8 mouse cellular contexts compared by ENCODE assay signal in genomic region chr13:41486606-41487408, GRCm38 (mm10). TPM values are rescaled to one million over a fixed set of nuclear protein-coding genes. Genes with fewer than 3 reads are reported as not detected.
DNase-seq lines count a peak whose midpoint lies in the region; ATAC-seq and TF ChIP-seq lines count a peak whose summit lies in the region.

TSS of gene Nedd9 (minus strand) at chr13:41487362.

- intact Hi-C loops in left cerebral cortex, postnatal 25 days (cut with DNase I), result no loop called here
- intact Hi-C loops in left cerebral cortex, postnatal 36 days (cut with DNase I), result no loop called here

- WGBS in kidney, adult 2 months, result 66% methylated on average over 15 of the region's 15 CpGs
- WGBS in liver, embryonic 16.5 days (ENCODE audit: insufficient replicate concordance), result 18% methylated on average over 15 of the region's 15 CpGs
- 82% methylated on average over 15 of the region's 15 CpGs for WGBS in neural tube, embryonic 14.5 days

- H3K9ac ChIP-seq in liver, embryonic 16.5 days (ENCODE audit: low read depth, low read length), result no peak within 1 kb of the TSS
- no peak within 1 kb of the TSS for H3K9ac ChIP-seq in neural tube, embryonic 14.5 days (replicated peaks; ENCODE audit: low read depth, low read length)

- H3K9me3 ChIP-seq in liver, embryonic 16.5 days (replicated peaks; ENCODE audit: control insufficient read depth, low read length), result no peaks in the 10 kb centered on the region
- no peaks in the 10 kb centered on the region for H3K9me3 ChIP-seq in neural tube, embryonic 14.5 days (ENCODE audit: control insufficient read depth, low read length)

- H3K4me1 ChIP-seq in kidney, adult 2 months (ENCODE audit: control insufficient read depth, insufficient read depth, low read length), result no peaks in the 10 kb centered on the region
- no peaks in the 10 kb centered on the region for H3K4me1 ChIP-seq in liver, embryonic 16.5 days (ENCODE audit: control insufficient read depth, low read depth, low read length)
- H3K4me1 ChIP-seq in neural tube, embryonic 14.5 days (ENCODE audit: control insufficient read depth, insufficient read depth, low read length), result no peaks in the 10 kb centered on the region

- no peaks in the 10 kb centered on the region for H3K27me3 ChIP-seq in kidney, adult 2 months (replicated peaks; ENCODE audit: control insufficient read depth, insufficient read depth, low read length)
- no peaks in the 10 kb centered on the region for H3K27me3 ChIP-seq in liver, embryonic 16.5 days (ENCODE audit: control insufficient read depth, insufficient read depth, low read depth, low read length)
- H3K27me3 ChIP-seq in neural tube, embryonic 14.5 days (ENCODE audit: control insufficient read depth, insufficient read depth, low read length), result no peaks in the 10 kb centered on the region

- peak; percentile 59 for ATAC-seq in liver, embryonic 16.5 days (ENCODE audit: low read depth)
- ATAC-seq in neural tube, embryonic 14.5 days (ENCODE audit: low read depth), result no peak

- peak within 1 kb of the TSS; percentile 65 for H3K27ac ChIP-seq in kidney, adult 2 months (ENCODE audit: insufficient read depth, low read depth, low read length)
- H3K27ac ChIP-seq in liver, embryonic 16.5 days (ENCODE audit: low read length), result peak within 1 kb of the TSS; percentile 74
- no peak within 1 kb of the TSS for H3K27ac ChIP-seq in neural tube, embryonic 14.5 days (ENCODE audit: low read depth, low read length)

- TF ChIP-seq CTCF in kidney, adult 2 months (conservative IDR thresholded peaks at IDR 0.05; ENCODE audit: insufficient read depth, insufficient read length, low read depth, low read length), result no peak

- peak; percentile 23 for TF ChIP-seq POLR2A in kidney, adult 2 months (IDR thresholded peaks at IDR 0.05; ENCODE audit: low read depth, low read length)

- no peaks in the 10 kb centered on the region for H3K36me3 ChIP-seq in kidney, adult 2 months (ENCODE audit: control insufficient read depth, insufficient read depth, low read length)
- H3K36me3 ChIP-seq in liver, embryonic 16.5 days (ENCODE audit: control insufficient read depth, insufficient read depth), result no peaks in the 10 kb centered on the region
- H3K36me3 ChIP-seq in neural tube, embryonic 14.5 days (ENCODE audit: control insufficient read depth, insufficient read depth, low read length), result no peaks in the 10 kb centered on the region

- peak within 1 kb of the TSS; percentile 50 for H3K4me3 ChIP-seq in kidney, adult 2 months (ENCODE audit: insufficient read depth, low read depth, low read length)
- H3K4me3 ChIP-seq in liver, embryonic 16.5 days (ENCODE audit: low read depth, low read length), result peak within 1 kb of the TSS; percentile 38
- no peak within 1 kb of the TSS for H3K4me3 ChIP-seq in neural tube, embryonic 14.5 days (ENCODE audit: low read depth, low read length)

- no peak for DNase-seq in left cerebral cortex, adult 8-10 months (ENCODE audit: low spot score in 2 of 2)
- no peak for DNase-seq in left cerebral cortex, postnatal 25 days (ENCODE audit: low spot score in 2 of 2)
- peak; percentile 73 to 80 for DNase-seq in heart, adult 9 months (ENCODE audit: low spot score in 2 of 2)
- peak; percentile 81 for DNase-seq in kidney, adult 2 months
- no peak for DNase-seq in cerebellum, adult 9-11 months
- no peak for DNase-seq in left cerebral cortex, postnatal 36 days (ENCODE audit: low spot score in 2 of 2)

- peak within 1 kb of the TSS; percentile 19; the same call in 1 of the 2 replicates for H3K4me2 ChIP-seq in liver, embryonic 16.5 days (ENCODE audit: low read depth, low read length)
- H3K4me2 ChIP-seq in neural tube, embryonic 14.5 days (ENCODE audit: low read depth, low read length), result no peak within 1 kb of the TSS

RNA-seq across cellular contexts. Expression of gene Nedd9, which starts in this region (rescaled TPM):
- total RNA-seq in left cerebral cortex, adult 8-10 months (2022), result 10 to 100 TPM in 3 of 4 experiments, 1 to 10 TPM in 1; 9.9 to 14.0 (median 11.1) TPM
- total RNA-seq in left cerebral cortex, postnatal 25 days (2021), result 10 to 100 TPM in 1 of 2 experiments, 1 to 10 TPM in 1; 6.4 to 11.0 TPM
- polyA plus RNA-seq in kidney, adult 2 months (2012; rRNA removed), result 24.0 and 24.7 TPM in 2 replicates
- 4.3 and 6.0 TPM in 2 replicates for polyA plus RNA-seq in liver, embryonic 16.5 days (2015; fragmentation: Nextera tagmentation; extraction: Ambion mirVana)
- 15.1 and 16.9 TPM in 2 replicates for polyA plus RNA-seq in neural tube, embryonic 14.5 days (2014; fragmentation: Nextera tagmentation; extraction: Ambion mirVana)
- total RNA-seq in left cerebral cortex, postnatal 36 days (2021), result 1 to 10 TPM; 7.5 to 7.9 TPM

Comparison
In these comparisons a context has a peak if more than half of its experiments do, and no peak if none do; other contexts are left out.
1. DNase-seq: peak in heart, adult 9 months (2 of 2) and kidney, adult 2 months (single experiment); none in left cerebral cortex, adult 8-10 months (0 of 2), left cerebral cortex, postnatal 25 days (0 of 2), cerebellum, adult 9-11 months (single experiment) and left cerebral cortex, postnatal 36 days (0 of 2).